Mouse (Mus musculus) ES-E14 (cell line): ENCODE measurements around the gene Gm20662. TPM values are rescaled to one million over a fixed set of nuclear protein-coding genes. Genes with fewer than 3 reads are reported as not detected.

ENCODE experiments used
- DNase-seq: peaks from one replicate; pipeline ENCODE4 v3.0.0-alpha.2; 2013; ENCODE audit warnings: low read depth, low spot score
- H3K27ac ChIP-seq: 2 replicates; pipeline ENCODE4 v1.5.1; 2012; ENCODE audit warnings: low read depth, mild to moderate bottlenecking, low read length, moderate library complexity, mixed read lengths; ENCODE audit not compliant: poor library complexity, insufficient read depth, severe bottlenecking
- H3K36me3 ChIP-seq: 2 replicates; pipeline ENCODE4 v1.6.1; 2012; ENCODE audit warnings: mild to moderate bottlenecking, low read length, moderate library complexity, mixed read lengths; ENCODE audit not compliant: control insufficient read depth, poor library complexity, insufficient read depth, severe bottlenecking
- H3K4me1 ChIP-seq, 2 experiments: fragments of 150-350 bp in 1 of 2; sonication (generic) in 1 of 2; 2 replicates each; pipeline ENCODE4 v1.6.1; 2012; ENCODE audit warnings: low read length in 2 of 2, mild to moderate bottlenecking in 1 of 2, mixed read lengths in 1 of 2; ENCODE audit not compliant: control insufficient read depth in 2 of 2, insufficient read depth in 2 of 2, poor library complexity in 1 of 2
- H3K4me3 ChIP-seq, 2 experiments: fragments of 150-350 bp in 1 of 2; sonication (generic) in 1 of 2; 2 replicates each; pipeline ENCODE4 v1.5.1; 2012; ENCODE audit warnings: low read length in 2 of 2, low read depth in 1 of 2, mild to moderate bottlenecking in 1 of 2, mixed read lengths in 1 of 2; ENCODE audit not compliant: insufficient read depth in 1 of 2, poor library complexity in 1 of 2, severe bottlenecking in 1 of 2
- H3K9ac ChIP-seq: 2 replicates; pipeline ENCODE4 v1.6.1; 2012; ENCODE audit warnings: low read depth, mild to moderate bottlenecking, low read length, mixed read lengths; ENCODE audit not compliant: poor library complexity, insufficient read depth, severe bottlenecking
- H3K9me3 ChIP-seq: fragments of 150-350 bp; sonication (generic); 2 replicates; pipeline ENCODE4 v1.6.1; 2012; ENCODE audit warnings: low read depth, mild to moderate bottlenecking, low read length; ENCODE audit not compliant: control insufficient read depth, insufficient read depth
- CHD2 ChIP-seq: IDR thresholded peaks from 2 replicates; pipeline ENCODE4 v1.6.1; 2014; ENCODE audit warnings: mild to moderate bottlenecking, low read depth, low read length, inconsistent platforms
- HCFC1 ChIP-seq: IDR thresholded peaks from 2 replicates; pipeline ENCODE4 v1.6.1; 2012; ENCODE audit warnings: low read length, inconsistent platforms, borderline replicate concordance; ENCODE audit not compliant: insufficient read depth
- MAFK ChIP-seq: IDR thresholded peaks from 2 replicates; pipeline ENCODE4 v1.6.1; 2014; ENCODE audit warnings: mild to moderate bottlenecking, low read depth, low read length, inconsistent platforms; ENCODE audit not compliant: insufficient read depth
- ZC3H11A ChIP-seq: IDR thresholded peaks from 2 replicates; pipeline ENCODE4 v1.6.1; 2012; ENCODE audit warnings: low read depth, mild to moderate bottlenecking, inconsistent platforms, low read length, borderline replicate concordance
- ZNF384 ChIP-seq: IDR thresholded peaks from 2 replicates; pipeline ENCODE4 v1.6.1; 2012; ENCODE audit warnings: low read depth, low read length, inconsistent platforms
- in situ Hi-C, 2 experiments: fragments of 600-800 bp; cut with MboI; formaldehyde crosslinking; loops; one replicate each; pipeline ENCODE4 v1.15.1; 2025; ENCODE audit warnings: low sequenced_read_pairs in 2 of 2, inconsistent platforms in 1 of 2; ENCODE audit not compliant: unreplicated experiment in 2 of 2
- total RNA-seq: library from RNA; depleted of rRNA; stranded (reverse); fragments of 300-350 nt; gene quantifications from 2 replicates; pipeline ENCODE4 v1.2.3, GENCODE M21; 2012; rRNA removed

Gene Gm20662
- 0.45 and 0.63 TPM in 2 replicates for total RNA-seq

- H3K4me1 ChIP-seq = peaks cover 2 to 5% of the 10 kb centered on the region in 2 experiments; a peak in 1 of 4 replicates
- no peak for DNase-seq
- in situ Hi-C loops = no loop called here
- H3K4me3 ChIP-seq = peak within 1 kb of the TSS; percentile 10 to 26; a peak in 2 of 4 replicates
- no peak within 1 kb of the TSS for H3K27ac ChIP-seq
- no peaks in the 10 kb centered on the region for H3K9me3 ChIP-seq
- H3K9ac ChIP-seq = peak within 1 kb of the TSS; percentile 41; the same call in 1 of the 2 replicates
- no peaks in the 10 kb centered on the region for H3K36me3 ChIP-seq
- TF ChIP-seq MAFK (no peak), HCFC1 (no peak), ZC3H11A (no peak), ZNF384 (no peak), CHD2 (no peak)
Observed at GRCm38 (mm10) chr9:107996049-107996448, at the start of gene Gm20662. Gm20662 (plus strand) TSS chr9:107996349.

DNA sequence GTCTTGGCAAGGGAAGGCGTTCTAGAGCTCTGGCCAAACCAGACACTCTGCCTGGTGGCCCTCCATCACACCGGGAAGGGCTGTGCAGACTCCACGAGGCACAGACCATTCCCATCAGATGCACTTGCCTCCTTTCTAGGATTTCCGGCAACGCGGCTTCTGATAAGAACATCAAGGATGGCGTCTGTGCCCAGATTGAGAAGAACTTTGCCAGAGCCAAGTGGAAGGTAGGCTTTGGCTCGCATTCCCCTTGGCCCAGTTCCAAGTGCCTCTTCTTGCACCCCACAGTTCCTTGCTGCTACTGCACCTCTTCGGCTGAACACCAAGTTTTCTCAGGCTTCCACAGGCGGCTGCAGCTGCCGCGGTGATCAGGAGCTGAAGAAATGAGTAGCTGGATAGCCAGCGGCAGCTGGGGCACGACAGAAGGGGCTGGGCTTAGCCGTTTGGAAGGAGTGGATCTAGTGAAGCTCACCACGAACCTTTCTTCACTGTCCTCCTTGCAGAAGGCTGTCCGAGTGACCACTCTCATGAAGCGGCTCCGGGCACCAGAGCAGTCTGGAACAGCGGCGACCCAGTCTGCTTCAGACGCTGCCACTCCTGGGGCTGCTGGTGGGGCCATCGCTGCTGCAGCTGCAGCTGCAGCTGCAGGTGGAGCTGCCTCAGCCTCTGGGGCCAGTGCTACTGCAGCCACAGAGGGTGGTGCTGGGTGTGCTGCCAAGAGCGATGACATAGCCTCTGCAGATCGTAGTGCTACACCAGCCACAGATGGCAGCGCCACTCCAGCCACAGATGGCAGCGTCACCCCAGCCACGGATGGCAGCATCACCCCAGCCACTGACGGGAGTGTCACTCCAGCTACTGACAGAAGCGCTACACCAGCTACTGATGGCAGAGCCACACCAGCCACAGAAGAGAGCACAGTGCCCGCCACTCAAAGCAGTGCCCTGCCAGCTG is 48.6 kb upstream of the Gm20662 start:
- H3K27ac ChIP-seq = no peak overlapping the region
- peaks cover 0 to 2% of the 10 kb centered on the region in 2 experiments; a peak in 1 of 4 replicates for H3K4me1 ChIP-seq
- no peak overlapping the region for H3K9ac ChIP-seq
- no peak for DNase-seq
- H3K4me3 ChIP-seq = no peak overlapping the region
- H3K9me3 ChIP-seq = no peaks in the 10 kb centered on the region
- peaks cover 17% of the 10 kb centered on the region for H3K36me3 ChIP-seq
- TF ChIP-seq ZNF384 = no peak
- TF ChIP-seq HCFC1 = no peak
- no peak for TF ChIP-seq MAFK
- TF ChIP-seq CHD2 = no peak
- TF ChIP-seq ZC3H11A = no peak
- in situ Hi-C loops = no loop called here

- Histone ChIP-seq H3K4me1 (peaks cover 0 to 2% of the 10 kb centered on the region in 2 experiments; a peak in 1 of 4 replicates), H3K9ac (no peak overlapping the region), H3K9me3 (no peaks in the 10 kb centered on the region), H3K4me3 (no peak overlapping the region), H3K36me3 (peaks cover 19% of the 10 kb centered on the region), H3K27ac (no peak overlapping the region)
- no peak for TF ChIP-seq HCFC1
- no peak for TF ChIP-seq MAFK
- no peak for TF ChIP-seq CHD2
- TF ChIP-seq ZNF384 = no peak
- no peak for TF ChIP-seq ZC3H11A
- in situ Hi-C loops = no loop called here
- no peak for DNase-seq
Observed at GRCm38 (mm10) chr9:107949184-107949921, 46.8 kb upstream of the Gm20662 start.

DNA sequence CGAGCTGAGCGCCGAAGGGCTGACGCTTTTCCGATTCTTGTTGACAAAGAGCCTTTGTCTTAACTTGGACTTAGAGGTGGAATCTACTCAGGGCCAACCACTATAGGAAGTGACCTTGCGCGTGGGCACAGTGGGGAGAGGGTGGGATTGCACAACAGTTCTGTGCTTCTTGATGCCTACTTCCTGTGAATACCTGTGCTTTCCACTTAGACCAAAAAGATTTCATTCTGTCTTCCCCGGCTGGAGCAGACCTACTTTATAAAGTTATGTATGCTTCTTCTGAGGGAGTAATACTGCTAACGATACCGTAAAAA is 46.3 kb upstream of the Gm20662 start, which contains the start of gene Traip:
Gene Traip, plus strand, starts transcription at position 215 of the 314 bp plus-strand sequence.
- in situ Hi-C loops = no loop called here
- H3K27ac ChIP-seq = peak within 1 kb of the TSS; percentile 28; the same call in 1 of the 2 replicates
- peak within 1 kb of the TSS; percentile 80 to 97 for H3K4me3 ChIP-seq
- peak within 1 kb of the TSS; percentile 79 for H3K9ac ChIP-seq
- DNase-seq = no peak
- no peaks in the 10 kb centered on the region for H3K9me3 ChIP-seq
- peaks cover 19% of the 10 kb centered on the region for H3K36me3 ChIP-seq
- H3K4me1 ChIP-seq = peaks cover 0 to 2% of the 10 kb centered on the region in 2 experiments; a peak in 1 of 4 replicates
- TF ChIP-seq ZC3H11A = no peak
- no peak for TF ChIP-seq CHD2
- TF ChIP-seq MAFK = no peak
- TF ChIP-seq ZNF384 = no peak
- TF ChIP-seq HCFC1 = no peak
